Mouse (Mus musculus): ENCODE results near the gene Golga7b. TPM values are rescaled to one million over a fixed set of nuclear protein-coding genes. Genes with fewer than 3 reads are reported as not detected.

The Golga7b gene
- polyA plus RNA-seq, 1 experiment from 2014 or later = not detected

DNA sequence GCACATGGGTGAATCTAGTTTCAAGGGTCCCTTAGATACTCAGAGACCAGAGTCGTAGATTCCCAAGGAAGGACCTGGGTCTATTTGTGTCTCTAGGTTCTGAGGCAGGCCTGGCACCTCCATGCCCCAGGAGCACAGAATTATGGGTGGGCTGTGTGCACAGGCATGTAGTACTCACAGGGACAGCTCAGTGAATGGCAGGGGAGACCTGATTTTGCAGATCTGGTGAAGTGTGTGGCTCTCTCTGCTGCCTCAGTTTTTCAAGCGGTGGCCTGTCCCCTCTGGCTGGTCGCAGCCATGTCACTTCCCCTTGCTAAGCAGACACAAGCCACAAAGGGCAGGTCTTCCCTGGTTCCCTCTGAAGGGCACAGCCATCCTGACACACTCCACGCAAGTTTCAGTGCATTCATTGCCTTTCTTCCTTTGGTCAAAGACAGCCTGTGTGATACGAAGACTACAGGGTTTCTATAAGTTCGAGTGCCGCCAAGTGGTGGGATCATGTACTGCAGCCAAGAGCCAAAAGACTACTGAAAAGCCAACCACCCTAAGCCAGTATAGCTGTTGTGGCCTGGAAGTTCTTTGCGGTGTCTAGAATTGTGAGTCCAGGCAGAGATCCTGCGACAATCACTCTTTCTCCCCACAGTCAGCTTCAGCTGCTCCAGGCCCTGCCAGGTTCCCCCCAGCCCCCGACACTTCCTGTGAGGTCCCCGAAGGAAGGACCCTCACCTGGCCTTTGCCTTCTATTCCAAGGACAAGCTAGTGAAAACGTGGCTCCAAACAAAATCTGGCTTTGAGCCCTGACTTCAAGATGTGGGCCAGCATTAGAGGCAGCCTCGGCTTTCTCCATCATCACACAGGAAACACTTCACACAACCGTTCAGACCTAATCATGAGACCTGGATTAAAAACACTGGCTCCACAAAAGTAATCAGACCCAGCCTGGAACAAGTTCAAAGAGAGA is 24.9 kb downstream of the Golga7b start:
- H3K9ac ChIP-seq (ENCODE audit: low read length) = no peak overlapping the region
- no peak overlapping the region for H3K4me3 ChIP-seq (ENCODE audit: low read depth, low read length)
- 43% methylated on average over 14 of the region's 14 CpGs for WGBS
- H3K9me3 ChIP-seq (ENCODE audit: control insufficient read depth, low read length) = no peaks in the 10 kb centered on the region
- H3K4me2 ChIP-seq (ENCODE audit: low read depth, severe bottlenecking) = no peak overlapping the region
- H3K27ac ChIP-seq (replicated peaks; ENCODE audit: low read depth, low read length) = no peak overlapping the region
- no peak for ATAC-seq (ENCODE audit: insufficient number of reproducible peaks, low FRiP score, low TSS enrichment, low read depth)
- peak; percentile 88 for DNase-seq (ENCODE audit: low spot score)
- no peaks in the 10 kb centered on the region for H3K36me3 ChIP-seq (ENCODE audit: control insufficient read depth, insufficient read depth, low read length)
- H3K27me3 ChIP-seq (ENCODE audit: control insufficient read depth, insufficient read depth, low read length) = peaks cover 4% of the 10 kb centered on the region; the same call in 1 of the 2 replicates
- H3K4me1 ChIP-seq (ENCODE audit: control insufficient read depth, insufficient read depth, low read length) = no peaks in the 10 kb centered on the region

DNA sequence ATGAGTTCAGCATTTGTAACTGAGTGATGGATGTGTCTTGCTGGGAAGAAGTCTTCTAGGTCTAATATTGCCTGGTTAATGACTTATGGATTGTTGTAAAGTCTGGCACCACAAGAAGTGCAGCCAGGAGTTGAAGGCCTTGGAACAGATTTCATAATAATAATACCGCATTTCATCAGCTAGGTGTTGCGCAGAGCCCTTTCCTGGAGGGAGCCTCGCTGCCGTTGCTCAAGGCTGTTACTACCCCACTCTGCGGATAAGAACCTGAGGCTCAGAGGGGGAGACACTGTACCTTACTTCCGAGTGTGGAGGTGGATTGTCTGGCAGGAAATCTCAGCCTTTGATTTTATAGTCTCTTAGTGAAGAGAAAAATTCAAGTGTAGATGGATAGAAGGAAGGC is 29.9 kb downstream of the Golga7b start:
- WGBS = 84% methylated on average over 6 of the region's 6 CpGs
- Histone ChIP-seq H3K9me3 (ENCODE audit: control insufficient read depth, low read length) (no peaks in the 10 kb centered on the region), H3K27me3 (ENCODE audit: control insufficient read depth, insufficient read depth, low read length) (no peaks in the 10 kb centered on the region), H3K4me2 (ENCODE audit: low read depth, severe bottlenecking) (no peak overlapping the region), H3K4me3 (ENCODE audit: low read depth, low read length) (no peak overlapping the region), H3K4me1 (ENCODE audit: control insufficient read depth, insufficient read depth, low read length) (no peaks in the 10 kb centered on the region), H3K36me3 (ENCODE audit: control insufficient read depth, insufficient read depth, low read length) (no peaks in the 10 kb centered on the region), H3K9ac (ENCODE audit: low read length) (no peak overlapping the region), H3K27ac (replicated peaks; ENCODE audit: low read depth, low read length) (no peak overlapping the region)
- no peak for ATAC-seq (ENCODE audit: insufficient number of reproducible peaks, low FRiP score, low TSS enrichment, low read depth)
- no peak for DNase-seq (ENCODE audit: low spot score)

DNA sequence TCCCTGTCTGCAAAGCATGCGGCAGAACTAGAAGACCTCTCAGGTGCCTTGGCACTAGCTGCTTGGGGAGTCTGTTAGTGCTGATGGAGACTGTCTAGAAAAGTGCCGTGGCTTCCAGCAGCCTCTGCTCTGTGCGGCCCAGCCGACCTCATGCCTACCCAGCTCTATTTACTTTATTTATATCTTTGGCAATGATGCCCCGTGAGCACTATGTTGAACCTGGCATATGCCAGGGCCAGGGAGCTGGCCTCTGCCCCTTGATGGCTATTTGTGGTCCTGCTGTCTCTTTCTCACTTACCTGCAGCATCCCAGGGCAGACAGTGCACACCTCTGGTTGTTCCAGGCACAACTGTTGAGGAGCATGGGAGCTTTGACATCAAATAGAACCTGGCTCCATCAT is 31.1 kb downstream of the Golga7b start:
- Histone ChIP-seq H3K4me2 (ENCODE audit: low read depth, severe bottlenecking) (no peak overlapping the region), H3K4me3 (ENCODE audit: low read depth, low read length) (no peak overlapping the region), H3K27me3 (ENCODE audit: control insufficient read depth, insufficient read depth, low read length) (no peaks in the 10 kb centered on the region), H3K36me3 (ENCODE audit: control insufficient read depth, insufficient read depth, low read length) (no peaks in the 10 kb centered on the region), H3K9me3 (ENCODE audit: control insufficient read depth, low read length) (no peaks in the 10 kb centered on the region), H3K27ac (replicated peaks; ENCODE audit: low read depth, low read length) (no peak overlapping the region), H3K4me1 (ENCODE audit: control insufficient read depth, insufficient read depth, low read length) (no peaks in the 10 kb centered on the region), H3K9ac (ENCODE audit: low read length) (no peak overlapping the region)
- DNase-seq (ENCODE audit: low spot score) = no peak
- no peak for ATAC-seq (ENCODE audit: insufficient number of reproducible peaks, low FRiP score, low TSS enrichment, low read depth)
- 89% methylated on average over 5 of the region's 5 CpGs for WGBS

DNA sequence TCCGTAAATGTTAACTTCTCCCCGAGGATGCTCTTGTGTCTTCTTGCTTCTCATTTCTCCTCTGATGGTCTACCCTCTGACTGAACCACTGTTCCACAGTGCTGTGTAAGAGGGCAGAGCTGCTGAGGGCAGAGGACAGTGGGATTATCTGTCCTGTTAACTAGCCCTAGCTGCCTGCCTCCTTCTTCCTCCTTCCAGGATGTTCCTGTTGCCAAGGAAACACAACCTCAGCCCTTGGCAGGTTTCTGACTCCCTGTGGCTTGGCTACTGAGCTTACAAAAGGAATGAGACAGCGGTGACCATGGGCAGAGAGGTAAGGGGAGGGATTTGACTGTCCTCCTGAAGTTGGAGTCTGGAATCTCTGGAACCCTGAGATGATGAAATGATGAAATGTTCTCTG is 32.2 kb downstream of the Golga7b start:
- ATAC-seq (ENCODE audit: insufficient number of reproducible peaks, low FRiP score, low TSS enrichment, low read depth) = no peak
- Histone ChIP-seq H3K4me1 (ENCODE audit: control insufficient read depth, insufficient read depth, low read length) (no peaks in the 10 kb centered on the region), H3K4me3 (ENCODE audit: low read depth, low read length) (no peak overlapping the region), H3K9me3 (ENCODE audit: control insufficient read depth, low read length) (no peaks in the 10 kb centered on the region), H3K36me3 (ENCODE audit: control insufficient read depth, insufficient read depth, low read length) (no peaks in the 10 kb centered on the region), H3K4me2 (ENCODE audit: low read depth, severe bottlenecking) (no peak overlapping the region), H3K27ac (replicated peaks; ENCODE audit: low read depth, low read length) (no peak overlapping the region), H3K27me3 (ENCODE audit: control insufficient read depth, insufficient read depth, low read length) (no peaks in the 10 kb centered on the region), H3K9ac (ENCODE audit: low read length) (no peak overlapping the region)
- WGBS = 62% methylated on average over 3 of the region's 3 CpGs
- DNase-seq (ENCODE audit: low spot score) = no peak

DNA sequence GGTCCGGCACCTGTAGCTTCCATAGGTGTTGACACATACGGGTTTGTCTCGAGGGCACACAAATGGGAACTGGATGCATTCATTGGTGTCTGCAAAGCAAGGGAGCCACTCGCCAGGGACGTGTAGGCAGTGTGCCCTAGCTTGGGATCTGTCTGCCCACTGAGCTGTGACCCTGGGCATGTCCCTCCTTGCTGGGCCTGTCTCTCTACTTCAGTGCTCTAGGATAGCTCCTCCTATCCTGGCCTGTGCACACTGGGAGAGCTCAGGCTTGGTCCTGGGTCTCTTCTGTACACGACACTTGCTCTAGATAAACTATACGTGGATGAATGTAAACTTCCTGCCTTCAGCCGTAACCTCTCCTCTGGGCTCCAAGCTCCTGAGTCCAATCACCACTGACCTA is 36.8 kb downstream of the Golga7b start:
- DNase-seq (ENCODE audit: low spot score) = no peak
- H3K9ac ChIP-seq (ENCODE audit: low read length) = no peak overlapping the region
- no peak overlapping the region for H3K4me3 ChIP-seq (ENCODE audit: low read depth, low read length)
- H3K27me3 ChIP-seq (ENCODE audit: control insufficient read depth, insufficient read depth, low read length) = no peaks in the 10 kb centered on the region
- no peaks in the 10 kb centered on the region for H3K36me3 ChIP-seq (ENCODE audit: control insufficient read depth, insufficient read depth, low read length)
- WGBS = 76% methylated on average over 8 of the region's 8 CpGs
- H3K4me1 ChIP-seq (ENCODE audit: control insufficient read depth, insufficient read depth, low read length) = no peaks in the 10 kb centered on the region
- ATAC-seq (ENCODE audit: insufficient number of reproducible peaks, low FRiP score, low TSS enrichment, low read depth) = no peak
- no peak overlapping the region for H3K4me2 ChIP-seq (ENCODE audit: low read depth, severe bottlenecking)
- no peaks in the 10 kb centered on the region for H3K9me3 ChIP-seq (ENCODE audit: control insufficient read depth, low read length)
- no peak overlapping the region for H3K27ac ChIP-seq (replicated peaks; ENCODE audit: low read depth, low read length)

DNA sequence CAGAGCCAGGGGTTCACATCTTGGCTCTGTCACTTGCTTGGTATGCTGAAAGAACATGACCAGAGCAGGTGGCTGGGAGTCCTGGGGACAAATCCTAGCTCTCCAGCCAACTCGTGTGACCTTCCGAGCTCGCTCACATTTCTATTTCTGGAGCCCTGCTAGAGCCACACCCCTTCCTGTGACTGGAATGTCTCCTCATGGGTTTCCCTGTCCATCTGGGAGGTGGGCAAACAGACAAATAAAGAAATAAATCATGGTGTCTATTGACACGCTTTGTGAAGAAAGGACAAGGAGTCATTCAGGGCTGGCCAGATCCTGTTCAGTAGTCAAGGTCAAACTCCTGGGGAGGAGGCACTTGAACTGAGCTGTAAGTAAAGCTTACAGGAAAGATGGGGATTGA is 41.0 kb downstream of the Golga7b start:
- H3K9ac ChIP-seq (ENCODE audit: low read length) = no peak overlapping the region
- H3K27me3 ChIP-seq (ENCODE audit: control insufficient read depth, insufficient read depth, low read length) = no peaks in the 10 kb centered on the region
- H3K9me3 ChIP-seq (ENCODE audit: control insufficient read depth, low read length) = no peaks in the 10 kb centered on the region
- 71% methylated on average over 4 of the region's 4 CpGs for WGBS
- no peak overlapping the region for H3K27ac ChIP-seq (replicated peaks; ENCODE audit: low read depth, low read length)
- no peak overlapping the region for H3K4me3 ChIP-seq (ENCODE audit: low read depth, low read length)
- no peak for DNase-seq (ENCODE audit: low spot score)
- H3K36me3 ChIP-seq (ENCODE audit: control insufficient read depth, insufficient read depth, low read length) = no peaks in the 10 kb centered on the region
- H3K4me2 ChIP-seq (ENCODE audit: low read depth, severe bottlenecking) = no peak overlapping the region
- H3K4me1 ChIP-seq (ENCODE audit: control insufficient read depth, insufficient read depth, low read length) = peaks cover 5% of the 10 kb centered on the region; the same call in 1 of the 2 replicates
- ATAC-seq (ENCODE audit: insufficient number of reproducible peaks, low FRiP score, low TSS enrichment, low read depth) = no peak

DNA sequence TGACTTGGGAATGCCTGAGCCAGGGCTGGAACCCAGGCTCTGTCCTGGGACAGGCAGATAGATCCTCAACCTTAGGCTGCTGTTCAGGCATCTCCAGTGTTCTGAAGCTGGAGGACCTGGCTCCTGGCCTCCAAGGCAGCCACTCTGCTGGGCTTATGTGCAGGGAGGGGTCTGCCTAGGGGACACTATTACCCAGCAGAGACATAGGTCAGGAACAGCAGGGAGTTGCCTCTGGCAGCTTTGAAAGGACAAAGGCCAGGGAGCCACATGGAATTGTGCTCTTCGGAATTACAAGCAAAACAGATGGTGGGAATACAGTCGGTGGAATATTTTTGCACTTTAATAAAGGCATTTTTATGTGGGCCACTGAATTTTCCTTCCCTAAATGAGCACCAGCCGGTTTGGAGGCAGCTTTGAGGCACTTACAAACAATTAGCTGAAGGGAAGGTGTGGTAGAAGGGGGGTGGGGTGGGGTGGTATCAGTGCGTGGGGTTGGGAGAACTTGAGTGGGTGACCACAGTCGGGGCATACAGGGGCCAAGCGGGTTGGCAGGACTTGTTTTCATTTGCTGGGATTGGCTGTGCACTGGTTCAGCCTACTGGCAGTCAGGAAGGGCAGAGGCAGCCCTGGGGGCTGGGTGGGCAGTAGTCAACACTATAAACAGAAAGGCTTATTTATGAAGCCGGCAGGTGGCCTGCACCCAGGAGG is 43.7 kb downstream of the Golga7b start:
- Histone ChIP-seq H3K27me3 (ENCODE audit: control insufficient read depth, insufficient read depth, low read length) (no peaks in the 10 kb centered on the region), H3K27ac (replicated peaks; ENCODE audit: low read depth, low read length) (no peak overlapping the region), H3K4me3 (ENCODE audit: low read depth, low read length) (no peak overlapping the region), H3K9ac (ENCODE audit: low read length) (peak overlapping the region; percentile 27; the same call in 1 of the 2 replicates), H3K4me1 (ENCODE audit: control insufficient read depth, insufficient read depth, low read length) (peaks cover 5% of the 10 kb centered on the region; the same call in 1 of the 2 replicates), H3K9me3 (ENCODE audit: control insufficient read depth, low read length) (no peaks in the 10 kb centered on the region), H3K36me3 (ENCODE audit: control insufficient read depth, insufficient read depth, low read length) (no peaks in the 10 kb centered on the region), H3K4me2 (ENCODE audit: low read depth, severe bottlenecking) (no peak overlapping the region)
- 21% methylated on average over 7 of the region's 7 CpGs for whole genome bisulfite sequencing
- no peak for DNase-seq (ENCODE audit: low spot score)
- ATAC-seq (ENCODE audit: insufficient number of reproducible peaks, low FRiP score, low TSS enrichment, low read depth) = no peak

DNA sequence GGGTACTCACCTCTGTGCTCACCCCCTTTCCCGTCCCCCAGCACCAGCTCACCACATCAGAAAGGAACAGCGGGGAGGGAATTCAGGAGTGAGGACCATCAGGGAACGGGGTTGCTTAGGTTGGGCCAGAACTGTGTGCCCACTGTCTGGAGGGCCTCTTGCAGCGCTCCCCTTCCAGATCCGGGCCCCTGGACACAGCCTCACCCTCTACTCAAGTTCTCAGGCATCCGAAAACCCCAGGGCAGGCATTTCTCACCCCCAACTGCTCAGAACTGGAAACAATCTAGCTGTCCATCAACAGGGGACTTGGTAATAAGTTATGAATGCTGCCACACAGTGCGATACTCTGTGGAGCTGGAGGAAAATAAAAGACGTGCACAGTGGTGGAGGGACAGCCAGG is 44.7 kb downstream of the Golga7b start:
- no peak overlapping the region; the same call in 1 of the 2 replicates for H3K27ac ChIP-seq (replicated peaks; ENCODE audit: low read depth, low read length)
- 72% methylated on average over 8 of the region's 8 CpGs for WGBS
- H3K9me3 ChIP-seq (ENCODE audit: control insufficient read depth, low read length) = no peaks in the 10 kb centered on the region

More for the DNA sequence above, 44.7 kb downstream of the Golga7b start:
- Histone ChIP-seq H3K36me3 (ENCODE audit: control insufficient read depth, insufficient read depth, low read length) (no peaks in the 10 kb centered on the region), H3K9ac (ENCODE audit: low read length) (no peak overlapping the region), H3K27me3 (ENCODE audit: control insufficient read depth, insufficient read depth, low read length) (no peaks in the 10 kb centered on the region), H3K4me2 (ENCODE audit: low read depth, severe bottlenecking) (no peak overlapping the region), H3K4me3 (ENCODE audit: low read depth, low read length) (no peak overlapping the region), H3K4me1 (ENCODE audit: control insufficient read depth, insufficient read depth, low read length) (peaks cover 5% of the 10 kb centered on the region; the same call in 1 of the 2 replicates)
- DNase-seq (ENCODE audit: low spot score) (no peak), ATAC-seq (ENCODE audit: insufficient number of reproducible peaks, low FRiP score, low TSS enrichment, low read depth) (0 out of 2 replicates have a peak, but pooled peaks have one; percentile 9)

All from limb, embryonic 11.5 days (tissue).